Mouse (Mus musculus): ENCODE data around the gene Tfdp2.
"Not testable (repeated sequence)": the region's sequence is repeated elsewhere in the genome, so short reads cannot be mapped to it uniquely, and the experiment has no call there.

The Tfdp2 gene

DNA sequence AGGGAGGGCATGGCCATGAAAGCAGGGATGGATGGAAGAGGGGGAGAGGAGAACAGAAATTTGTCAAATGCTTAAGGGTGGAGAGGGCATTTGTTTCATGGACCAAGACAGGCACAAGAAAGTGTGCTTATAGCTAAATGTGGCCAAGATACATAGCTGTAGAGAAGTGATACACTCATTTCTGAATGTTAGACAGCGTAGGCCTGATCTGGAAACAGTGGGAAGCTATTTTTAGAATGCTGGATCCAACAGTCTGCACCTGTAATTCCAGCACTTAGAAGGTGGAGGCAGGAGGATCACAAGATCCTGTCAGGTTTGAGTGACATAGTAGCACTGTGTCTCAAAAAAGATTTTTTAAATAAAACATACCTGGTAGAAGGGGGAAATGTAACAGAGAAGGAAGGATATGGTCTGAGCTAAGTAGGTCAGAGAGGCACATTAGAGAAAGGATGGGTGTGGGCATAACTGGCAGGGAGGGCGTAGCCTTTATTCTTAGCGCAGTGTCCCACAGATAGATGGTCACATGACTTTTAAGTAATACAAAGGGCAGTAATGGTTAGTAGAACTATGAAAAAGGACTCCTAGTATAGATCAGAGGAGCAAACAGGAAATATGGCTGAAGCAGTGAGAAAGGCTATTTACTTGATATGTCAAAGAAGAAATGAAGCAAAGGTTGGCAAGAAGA, 103.4 kb downstream of the Tfdp2 start:
- DNase-seq (ENCODE audit: low read depth, low spot score), result peak; percentile 24

GRCm38 (mm10) chr9:96308816-96309215, 112.7 kb downstream of the Tfdp2 start:
- no peak for DNase-seq (ENCODE audit: low read depth, low spot score)

- no peak for DNase-seq (ENCODE audit: low read depth, low spot score)
These were observed 116.0 kb downstream of the Tfdp2 start for GRCm38 (mm10) chr9:96312074-96312473.

GRCm38 (mm10) chr9:96319333-96319732, 123.3 kb downstream of the Tfdp2 start:
- no peak for DNase-seq (ENCODE audit: low read depth, low spot score)

DNA sequence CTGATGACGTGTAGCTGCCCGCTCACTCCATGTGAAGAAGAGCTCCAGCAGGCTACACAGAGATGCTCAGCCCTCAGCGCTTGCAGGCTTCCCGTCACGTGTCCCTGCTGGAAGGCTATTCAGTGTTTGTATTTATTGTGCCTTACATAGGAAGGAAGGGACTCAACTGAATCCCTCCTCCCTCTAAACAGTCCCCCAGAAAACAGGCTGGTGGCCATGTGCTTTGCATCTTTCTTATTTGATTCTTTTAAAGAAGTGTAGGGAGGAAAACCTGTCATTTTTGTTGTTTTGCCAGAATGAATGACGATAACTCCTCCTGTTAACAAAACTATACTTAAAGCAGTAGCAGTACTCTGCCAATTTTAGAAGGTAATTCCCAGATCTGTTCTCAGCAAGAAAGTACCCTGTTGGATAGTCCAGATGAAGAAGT, 124.5 kb downstream of the Tfdp2 start:
- DNase-seq (ENCODE audit: low read depth, low spot score), result peak; percentile 53

DNA sequence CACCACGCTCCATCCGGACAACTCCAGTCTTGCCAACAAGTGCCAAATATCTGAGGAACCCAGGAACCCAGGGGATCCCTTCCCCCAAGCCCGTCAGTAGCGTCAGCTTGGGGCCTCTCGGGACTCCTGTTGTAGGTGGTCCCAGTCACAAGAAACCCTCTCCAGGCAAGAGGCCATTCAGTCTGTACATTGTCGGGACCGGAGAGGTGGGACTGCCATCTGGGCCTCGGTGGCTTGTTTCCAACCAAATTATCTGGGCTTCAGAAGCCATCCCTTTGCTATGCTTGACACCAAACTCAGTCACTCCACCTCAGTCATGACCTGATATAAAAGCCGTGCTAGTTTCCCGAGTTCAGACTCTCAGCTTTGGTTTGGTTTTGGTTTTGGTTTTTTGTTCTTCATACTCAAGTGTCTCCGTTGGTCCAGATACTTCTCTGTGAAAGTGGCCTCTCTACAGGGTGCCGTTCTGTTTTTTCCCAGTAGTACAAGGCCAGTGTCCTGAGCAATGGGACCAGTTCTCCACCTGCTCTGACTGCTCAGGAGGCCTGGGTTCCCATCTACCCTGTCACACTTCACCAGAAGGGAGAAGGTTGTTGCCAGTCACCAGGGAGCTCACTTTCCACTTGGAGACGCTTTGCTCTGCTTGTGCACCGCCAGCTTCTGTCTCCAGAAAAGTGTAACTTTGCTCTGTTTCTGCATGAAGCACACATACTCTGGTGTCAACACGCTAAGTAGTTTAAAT, 126.5 kb downstream of the Tfdp2 start:
- DNase-seq (ENCODE audit: low read depth, low spot score), result no peak

- DNase-seq (ENCODE audit: low read depth, low spot score), result no peak
These were observed 128.4 kb downstream of the Tfdp2 start for GRCm38 (mm10) chr9:96324502-96324901.

- DNase-seq (ENCODE audit: low read depth, low spot score), result no peak
These were observed 130.4 kb downstream of the Tfdp2 start for GRCm38 (mm10) chr9:96326496-96326923.

DNA sequence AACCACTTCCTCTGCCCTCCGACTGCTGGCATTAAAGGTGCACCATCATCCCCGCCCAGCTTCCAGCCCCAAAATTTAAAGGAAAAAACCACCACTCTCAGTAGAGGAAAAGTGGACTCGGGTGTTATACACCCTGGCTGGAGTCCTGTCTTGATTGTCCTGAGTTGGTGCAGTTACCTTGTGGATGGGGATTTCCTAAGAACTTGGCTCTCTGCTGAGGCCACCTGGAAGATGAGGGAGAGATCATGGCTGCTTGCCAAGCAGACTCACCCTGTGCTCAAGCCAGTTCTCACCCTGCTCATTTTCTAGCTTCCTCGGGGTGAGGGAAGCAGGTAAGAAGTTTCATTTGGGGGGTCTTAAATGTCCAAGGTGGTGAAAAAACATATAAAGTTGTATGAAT, 132.2 kb downstream of the Tfdp2 start:
- DNase-seq (ENCODE audit: low read depth, low spot score), result no peak

GRCm38 (mm10) chr9:96331146-96331545, 135.1 kb downstream of the Tfdp2 start:
- DNase-seq (ENCODE audit: low read depth, low spot score), result no peak

GRCm38 (mm10) chr9:96345750-96346149, 149.7 kb downstream of the Tfdp2 start:
- DNase-seq (ENCODE audit: low read depth, low spot score), result no peak

- no peak for DNase-seq (ENCODE audit: low read depth, low spot score)
These were observed 152.8 kb downstream of the Tfdp2 start for GRCm38 (mm10) chr9:96348885-96349284.

- peak; percentile 35 for DNase-seq (ENCODE audit: low read depth, low spot score)
These were observed 153.9 kb downstream of the Tfdp2 start for GRCm38 (mm10) chr9:96350010-96350409.

DNA sequence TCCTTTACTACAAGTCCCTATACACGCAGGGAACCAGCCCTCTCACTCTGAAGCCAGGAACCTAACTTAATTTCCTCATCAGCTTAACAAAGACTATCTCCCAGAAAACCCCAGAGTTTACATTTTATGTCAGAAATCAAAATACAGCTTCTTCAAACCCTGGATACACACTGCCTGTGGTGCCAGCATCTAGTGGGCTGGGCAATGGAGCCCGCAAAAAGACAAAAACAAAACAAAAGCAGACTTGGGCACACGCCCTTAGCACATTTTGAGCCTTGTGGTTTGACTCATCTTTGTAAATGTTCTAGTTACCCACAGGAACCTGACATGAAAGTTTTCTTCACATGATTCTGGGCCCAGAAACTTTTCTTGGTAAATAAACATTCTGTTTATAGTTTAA, 154.4 kb downstream of the Tfdp2 start:
- no peak for DNase-seq (ENCODE audit: low read depth, low spot score)

- not testable (repeated sequence) for DNase-seq (ENCODE audit: low read depth, low spot score)
These were observed 155.7 kb downstream of the Tfdp2 start for GRCm38 (mm10) chr9:96351771-96352170.

DNA sequence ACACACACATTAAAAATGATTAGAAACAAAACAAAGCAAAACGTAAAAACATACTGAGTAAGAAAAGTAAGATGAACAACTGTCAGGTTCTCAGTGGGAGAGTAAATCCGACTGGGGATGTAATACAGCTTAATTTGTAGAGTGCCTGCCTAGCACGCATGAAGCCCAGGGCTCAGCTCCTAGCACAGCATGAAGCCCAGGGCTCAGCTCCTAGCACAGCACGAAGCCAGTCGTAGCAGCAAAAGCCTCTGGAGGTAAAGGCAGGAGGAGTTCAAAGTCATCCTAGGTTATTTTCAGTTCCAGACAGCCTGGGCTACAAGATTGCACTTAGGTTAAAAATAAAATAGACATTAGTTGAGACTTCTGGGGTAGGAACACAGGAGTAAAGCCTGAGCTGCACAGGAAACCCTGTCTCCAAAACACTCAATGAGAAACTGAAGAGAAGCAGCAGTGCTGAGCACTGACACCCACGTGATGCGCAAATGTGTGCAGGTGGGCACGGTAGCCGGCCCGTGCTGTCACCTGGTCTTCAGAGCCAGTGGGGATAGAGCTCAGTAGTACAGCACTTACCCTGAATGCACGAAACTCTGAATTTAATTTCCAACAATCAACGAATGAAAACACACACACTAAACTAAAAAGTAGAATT, 157.2 kb downstream of the Tfdp2 start:
- DNase-seq (ENCODE audit: low read depth, low spot score), result no peak

DNA sequence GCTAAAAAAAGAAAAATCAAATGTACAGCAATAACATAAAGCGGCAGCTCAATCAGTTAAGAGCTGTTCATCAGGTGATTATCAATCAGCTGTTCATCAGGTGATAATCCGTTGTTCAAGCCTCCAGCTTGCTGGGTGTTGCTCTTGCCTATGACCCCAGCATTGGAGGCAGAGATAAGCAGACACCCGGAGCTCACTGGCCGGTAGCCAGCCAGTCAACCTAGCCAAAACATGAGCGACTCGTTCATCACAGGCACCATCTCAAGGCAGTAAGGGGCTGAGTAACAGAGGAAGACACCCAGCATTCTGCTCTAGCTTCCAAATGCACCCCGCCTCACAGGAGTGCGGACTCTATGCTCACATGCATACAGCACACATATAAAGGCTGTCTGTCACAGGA, 157.7 kb downstream of the Tfdp2 start:
- no peak for DNase-seq (ENCODE audit: low read depth, low spot score)

GRCm38 (mm10) chr9:96360056-96360455, 164.0 kb downstream of the Tfdp2 start:
- no peak for DNase-seq (ENCODE audit: low read depth, low spot score)

- peak; percentile 23 for DNase-seq (ENCODE audit: low read depth, low spot score)
These were observed 167.6 kb downstream of the Tfdp2 start for GRCm38 (mm10) chr9:96363581-96364140.

DNA sequence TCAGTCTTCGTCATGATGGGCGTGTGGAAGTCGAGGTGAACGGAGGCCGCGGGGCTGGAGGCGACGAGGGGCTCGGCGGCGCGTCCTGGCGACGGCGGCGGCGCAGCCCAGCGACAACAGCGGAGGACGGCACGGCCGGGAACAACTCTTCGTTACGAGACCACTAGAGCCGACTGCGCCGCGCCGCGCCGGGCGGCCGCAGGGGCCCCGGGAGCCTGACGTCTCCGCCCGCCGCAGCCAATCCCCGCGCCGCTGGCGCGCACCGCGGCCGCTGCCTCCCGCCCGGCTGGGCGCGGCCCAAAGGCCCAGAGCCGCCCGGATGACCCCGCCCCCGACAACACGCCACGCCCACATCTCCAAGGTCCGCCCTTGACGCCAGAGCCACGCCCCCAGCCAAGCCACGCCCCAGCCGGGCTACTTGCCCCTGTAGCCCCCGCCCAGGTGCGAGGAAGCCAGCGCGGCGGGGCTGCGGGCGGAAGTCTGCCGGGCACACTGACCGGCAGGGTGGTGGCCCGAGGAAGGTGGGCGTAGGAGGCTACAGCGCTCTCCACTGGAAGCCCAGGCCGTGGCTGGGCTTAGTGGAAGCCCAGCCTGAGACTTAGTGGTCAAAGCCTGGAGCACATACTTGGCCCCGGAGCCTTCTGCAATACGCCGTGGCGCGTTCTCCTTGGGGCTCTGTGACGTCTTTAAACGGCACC, 168.2 kb downstream of the Tfdp2 start, which contains the start of gene Atp1b3:
TSS of gene Atp1b3 (minus strand) at position 302 of the 698 bp plus-strand sequence.
- DNase-seq (ENCODE audit: low read depth, low spot score), result peak; percentile 88

DNA sequence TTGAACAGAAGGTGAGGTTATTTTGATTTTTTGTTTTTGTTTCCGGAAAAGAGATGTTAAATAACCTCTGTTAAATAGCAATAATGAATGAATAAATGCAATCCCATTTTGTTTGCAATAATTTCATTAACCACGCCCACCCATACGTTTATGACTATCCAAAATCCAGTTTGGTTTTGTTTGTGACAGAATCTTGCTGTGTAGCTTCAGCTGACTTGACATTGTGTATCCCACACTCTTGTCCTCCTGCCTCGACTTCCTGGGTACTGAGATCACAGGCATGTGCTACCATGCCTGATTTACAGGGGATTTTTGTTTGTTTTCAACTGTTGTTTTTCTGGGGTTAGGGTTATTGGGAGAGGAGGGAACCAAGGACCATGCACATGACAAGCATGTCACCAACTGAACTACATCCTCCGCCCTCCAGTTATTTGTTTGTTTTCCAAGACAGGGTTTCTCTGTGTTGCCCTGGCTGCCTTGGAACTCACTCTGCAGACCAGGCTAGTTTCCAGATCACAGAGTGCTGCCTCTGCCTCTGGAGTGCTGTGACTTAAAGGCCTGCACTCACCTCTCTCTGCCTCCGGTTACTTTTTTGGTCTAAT, 169.3 kb downstream of the Tfdp2 start:
- DNase-seq (ENCODE audit: low read depth, low spot score), result no peak

Measured in telencephalon, adult 2 months (tissue).